Mouse (Mus musculus): ENCODE measurements around the gene Uroc1.

The Uroc1 gene

DNA sequence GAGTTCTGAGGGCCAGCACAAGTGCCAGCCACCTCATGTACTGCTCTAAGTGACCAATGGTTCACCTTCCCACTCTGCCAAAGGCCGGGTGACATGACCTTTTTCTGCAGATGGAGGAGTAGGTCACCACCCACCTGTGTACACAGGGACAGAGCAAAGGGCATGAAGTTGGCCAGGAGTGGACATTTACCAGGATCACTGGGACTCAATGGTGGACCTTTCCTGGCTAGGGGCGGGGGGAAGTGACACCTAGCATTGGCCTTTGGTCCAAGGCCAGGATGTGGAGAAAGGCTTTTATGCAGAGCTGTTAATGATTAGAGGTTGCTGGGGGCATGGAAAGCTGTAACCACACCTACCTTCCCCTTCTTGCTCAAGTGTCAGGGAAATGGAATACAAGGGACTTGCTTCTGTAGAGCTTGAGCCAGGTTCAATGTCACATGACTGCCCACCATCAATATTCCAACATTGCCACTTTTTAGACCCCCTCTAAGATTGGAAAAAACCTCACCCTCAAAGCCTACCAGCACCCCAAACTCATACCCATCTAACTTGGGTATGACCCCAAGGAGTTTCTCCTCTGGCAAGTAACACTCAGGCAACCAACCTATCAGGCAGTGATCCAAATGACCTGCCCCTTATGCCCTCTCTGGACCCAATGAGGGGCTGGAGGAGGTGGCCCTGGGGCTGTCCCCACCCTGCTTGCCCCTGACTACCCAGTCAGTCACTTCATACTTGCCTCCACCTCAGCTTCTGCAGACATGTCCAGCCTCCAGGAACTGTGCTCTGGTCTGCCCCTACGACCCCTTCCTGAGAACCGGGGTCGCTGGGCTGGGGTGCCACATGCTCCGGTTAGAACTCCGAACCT is at the start of gene Uroc1:
TSS of gene Uroc1 (plus strand) at position 724 of the 865 bp plus-strand sequence.
- DNase-seq: no peak

- no peak for DNase-seq
Observed at GRCm38 (mm10) chr6:90288265-90288664, 44.8 kb upstream of the Uroc1 start.

- no peak for DNase-seq
Observed at GRCm38 (mm10) chr6:90300919-90301318, 32.2 kb upstream of the Uroc1 start, which contains the start of gene BC048671. Gene BC048671, plus strand, starts transcription at chr6:90301219.

GRCm38 (mm10) chr6:90306315-90306975 is 26.6 kb upstream of the Uroc1 start:
- DNase-seq: no peak

GRCm38 (mm10) chr6:90308839-90309778 is 24.0 kb upstream of the Uroc1 start:
- DNase-seq: no peak

GRCm38 (mm10) chr6:90315961-90316360 is 17.1 kb upstream of the Uroc1 start:
- DNase-seq: no peak

GRCm38 (mm10) chr6:90317510-90318258 is 15.4 kb upstream of the Uroc1 start:
- no peak for DNase-seq

DNA sequence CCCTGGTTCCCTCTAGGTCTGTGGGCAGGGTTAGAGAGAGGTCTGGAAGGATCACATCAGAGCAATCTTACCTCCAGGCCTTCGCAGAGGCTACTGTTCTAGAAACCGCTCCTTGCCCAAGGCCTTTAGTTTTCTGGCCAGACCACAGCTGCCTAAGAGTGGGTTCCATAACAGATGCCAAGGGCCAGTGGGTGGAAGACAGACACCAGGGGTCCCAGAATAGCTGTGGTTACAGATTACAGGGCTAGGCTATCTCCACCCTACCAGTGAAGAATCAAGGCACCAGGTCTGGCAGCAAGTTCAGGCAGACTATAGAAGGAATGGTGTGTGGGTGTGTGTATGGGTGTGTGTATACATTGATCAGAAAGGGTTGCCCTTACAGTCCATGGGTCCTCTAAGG is 14.1 kb upstream of the Uroc1 start:
- DNase-seq: no peak

- DNase-seq: no peak
Observed at GRCm38 (mm10) chr6:90319475-90320191, 13.5 kb upstream of the Uroc1 start.

DNA sequence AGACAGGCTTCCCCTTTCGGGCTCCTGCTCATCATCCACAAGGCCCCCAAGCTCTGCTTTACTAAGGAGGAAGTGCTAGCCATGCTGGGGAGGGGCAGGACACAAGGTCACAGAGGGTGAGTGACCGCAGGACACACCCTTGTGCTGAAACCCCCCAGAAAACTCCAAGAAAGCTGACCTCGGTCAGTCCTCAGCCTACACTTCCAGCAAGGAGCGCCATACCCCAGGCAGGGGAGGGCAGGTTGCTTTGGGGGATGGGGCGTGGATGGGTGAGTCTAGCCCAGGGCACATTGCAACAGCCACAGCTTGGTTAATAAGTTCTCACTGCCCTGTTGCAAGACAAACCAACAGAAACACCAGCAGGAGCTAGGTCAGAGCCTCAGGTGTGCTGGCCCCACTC is 12.7 kb upstream of the Uroc1 start:
- no peak for DNase-seq

GRCm38 (mm10) chr6:90321811-90322210 is 11.3 kb upstream of the Uroc1 start:
- DNase-seq: no peak

GRCm38 (mm10) chr6:90324026-90324425 is 9.1 kb upstream of the Uroc1 start:
- DNase-seq: no peak

DNA sequence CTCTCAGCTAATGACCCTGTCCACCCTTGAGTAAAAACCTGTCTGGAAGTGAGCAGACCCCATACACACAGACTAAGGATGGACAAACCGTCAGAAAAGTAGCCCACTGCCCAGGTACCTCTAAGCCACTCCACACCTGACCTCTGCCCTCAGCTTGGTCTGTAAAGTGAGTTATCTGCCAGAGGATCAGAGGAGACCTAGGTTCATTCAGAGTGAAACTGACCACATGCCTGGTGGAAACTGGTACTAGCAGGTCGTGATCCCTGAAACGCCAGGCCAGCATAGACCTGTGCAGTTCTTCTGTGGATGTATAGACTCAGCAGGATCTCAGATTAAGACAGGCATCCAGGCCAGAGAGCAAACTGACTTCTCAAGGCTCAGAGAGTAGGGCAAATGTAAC is 8.6 kb upstream of the Uroc1 start:
- DNase-seq: no peak

DNA sequence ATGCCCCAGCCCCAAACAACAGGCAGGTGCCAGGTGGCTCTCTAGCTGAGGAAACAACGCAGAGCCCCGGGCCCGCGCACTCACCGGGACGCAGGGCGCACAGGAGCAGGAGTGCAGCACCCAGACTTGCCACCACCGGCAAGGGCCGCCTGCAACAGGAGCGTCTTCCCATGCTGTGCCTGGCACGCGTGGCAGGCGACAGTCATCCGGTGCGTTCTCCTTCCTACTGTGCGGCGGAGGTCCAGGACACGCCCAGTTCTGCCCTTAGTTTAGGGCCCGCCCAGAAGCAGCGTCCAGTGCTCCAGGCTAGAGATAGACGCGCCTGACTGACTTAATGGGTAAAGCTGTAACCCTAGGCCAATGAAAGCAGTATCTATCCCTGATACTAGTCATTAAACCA is 8.1 kb upstream of the Uroc1 start, which contains the start of gene Chst13:
TSS of gene Chst13 (minus strand) at position 195 of the 400 bp plus-strand sequence.
- DNase-seq: no peak

DNA sequence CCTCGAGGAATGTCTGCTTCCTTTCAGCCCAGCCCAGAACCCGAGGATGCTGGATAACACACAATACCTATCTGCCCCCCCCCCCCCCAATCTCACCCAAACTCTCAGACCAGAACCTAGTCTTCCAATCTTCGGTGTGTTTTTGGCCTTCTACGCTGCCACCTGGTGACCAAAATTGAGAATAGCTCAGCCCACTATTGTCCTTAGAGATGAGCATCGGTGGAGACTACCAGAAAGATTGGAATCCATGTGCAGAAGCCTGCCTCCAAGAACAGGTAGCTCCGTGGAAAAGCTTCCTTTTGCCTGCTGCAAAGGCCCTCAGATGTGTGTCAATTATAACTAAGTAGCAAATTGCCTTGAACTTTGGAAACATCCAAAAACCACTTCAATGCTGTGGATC is 5.4 kb upstream of the Uroc1 start:
- DNase-seq: no peak

- peak; percentile 83 for DNase-seq
Observed at GRCm38 (mm10) chr6:90329953-90330352, 3.1 kb upstream of the Uroc1 start.

DNA sequence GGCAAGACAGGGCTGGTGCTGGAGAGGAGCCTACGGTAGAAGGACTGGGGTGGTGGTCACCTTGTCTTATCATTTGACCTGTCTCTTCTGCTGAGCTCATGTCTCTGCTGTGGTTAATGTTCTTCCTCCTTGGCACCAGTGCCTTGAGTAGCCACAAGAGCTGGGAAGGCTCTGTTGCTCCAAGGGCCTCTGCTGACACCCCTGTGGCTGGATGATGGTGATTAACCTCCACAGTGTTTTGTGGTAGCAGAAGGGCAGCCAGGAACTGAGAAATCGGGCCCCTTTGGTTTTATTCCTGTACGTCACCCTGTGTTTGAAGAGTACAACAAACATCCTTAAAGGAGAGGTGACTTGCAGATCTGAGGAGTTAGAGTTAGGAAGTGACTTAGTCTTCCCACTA is 1.2 kb downstream of the Uroc1 start:
- DNase-seq: no peak

DNA sequence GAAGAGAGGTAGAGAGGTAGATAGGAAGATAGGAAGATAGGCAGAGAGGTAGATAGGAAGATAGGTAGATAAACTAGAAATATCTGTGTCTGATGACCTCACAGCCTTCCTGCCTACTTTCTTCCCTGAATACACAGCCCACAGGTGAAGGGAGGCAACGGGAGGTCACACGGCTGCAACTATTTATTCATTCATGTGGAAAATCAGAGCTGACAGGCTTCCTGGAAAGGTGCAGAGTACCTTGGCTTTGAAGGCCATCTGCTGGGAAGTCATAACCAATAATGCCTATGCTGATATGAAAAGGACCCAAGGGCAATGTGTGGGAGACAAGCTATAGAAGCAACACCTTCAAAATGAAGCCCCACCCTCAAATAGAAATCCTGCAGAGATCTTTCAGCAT is 9.3 kb downstream of the Uroc1 start:
- DNase-seq: peak; percentile 75

DNA sequence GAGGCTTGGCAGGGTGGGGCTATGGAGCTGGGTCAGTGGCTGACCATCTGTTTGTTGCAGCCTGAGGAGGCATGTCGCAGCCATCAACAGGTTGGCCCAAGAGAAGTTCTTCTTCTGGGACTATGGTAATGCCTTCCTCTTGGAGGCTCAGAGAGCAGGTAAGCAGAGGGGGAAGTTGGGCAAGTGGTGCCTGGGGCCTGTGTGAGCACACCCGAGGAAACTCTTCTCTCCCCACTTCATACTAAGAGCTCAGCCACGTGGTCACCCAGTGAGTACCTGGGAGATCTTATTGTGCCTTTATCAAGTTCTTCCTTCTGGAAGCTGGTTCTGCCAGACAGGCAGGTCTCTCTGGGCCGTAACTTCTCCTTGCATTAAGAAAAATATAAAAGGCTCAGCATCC is 14.1 kb downstream of the Uroc1 start:
- DNase-seq: no peak

GRCm38 (mm10) chr6:90348500-90348899 is 15.4 kb downstream of the Uroc1 start:
- DNase-seq: no peak

- DNase-seq: no peak
Observed at GRCm38 (mm10) chr6:90350011-90350410, 16.9 kb downstream of the Uroc1 start.

DNA sequence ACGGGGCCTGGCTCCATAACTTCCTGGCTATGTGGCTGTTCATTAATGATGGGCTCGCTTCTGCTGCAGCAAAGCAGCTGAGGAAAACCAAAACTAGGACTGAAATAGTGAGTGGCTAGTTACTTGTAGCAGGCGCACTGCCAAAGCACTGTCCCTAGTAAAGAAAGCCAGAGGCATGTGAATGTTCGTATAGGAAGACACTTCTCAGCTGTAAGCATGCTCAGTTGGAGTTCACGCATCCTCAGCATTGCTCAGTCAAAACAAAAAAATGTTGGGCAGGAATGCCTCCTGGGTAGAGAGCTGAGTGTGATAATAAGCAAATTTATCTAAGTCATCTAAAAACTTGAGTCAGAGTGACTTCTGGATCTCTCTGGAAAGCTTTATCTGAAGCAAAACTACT is 25.1 kb downstream of the Uroc1 start:
- DNase-seq: no peak
